ENCODE assay signal across 7 mouse cellular contexts in the genomic region with DNA sequence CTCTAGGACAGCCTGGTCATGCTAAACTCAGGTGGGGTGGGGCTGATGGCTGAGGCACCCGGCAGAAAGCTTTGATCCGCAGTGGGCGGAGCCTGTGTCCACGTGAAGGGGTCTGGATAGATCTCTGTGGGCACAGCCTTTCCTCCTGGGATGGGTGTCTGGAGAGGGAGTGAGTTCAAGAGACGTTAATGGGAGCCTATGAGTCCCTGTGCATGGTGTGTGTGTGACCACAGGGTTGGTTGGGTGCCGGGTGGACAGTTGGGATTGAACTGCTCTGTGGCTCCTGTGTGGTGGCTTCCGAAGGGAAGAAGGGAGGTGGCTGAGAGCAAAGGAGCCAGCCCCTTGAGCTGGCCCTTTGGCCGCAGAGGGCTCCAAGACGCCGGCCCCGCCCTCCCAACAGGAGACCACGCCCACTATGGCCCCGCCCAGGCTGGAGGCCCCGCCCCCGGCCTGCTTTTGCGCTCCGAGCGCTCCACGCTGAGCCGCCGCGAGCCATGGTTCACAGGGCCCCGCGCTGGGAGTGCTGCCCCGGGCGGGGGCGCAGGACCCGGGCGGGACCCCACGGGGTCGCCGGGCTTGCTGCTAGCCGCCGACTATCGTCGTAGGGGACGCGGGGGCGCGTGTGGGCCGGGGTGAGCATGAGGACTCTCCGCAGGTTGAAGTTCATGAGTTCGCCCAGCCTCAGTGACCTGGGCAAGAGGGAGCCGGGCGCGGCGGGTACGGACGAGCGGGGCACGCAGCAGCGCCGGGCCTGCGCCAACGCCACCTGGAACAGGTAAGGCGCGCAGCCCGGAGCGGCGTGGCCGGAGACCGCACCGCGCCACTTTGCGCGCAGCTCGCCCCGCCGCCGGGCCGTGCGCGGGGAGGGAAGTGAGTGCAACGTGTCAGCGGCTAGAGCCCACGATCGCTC. TPM values are rescaled to one million over a fixed set of nuclear protein-coding genes. Genes with fewer than 3 reads are reported as not detected.
DNase-seq lines count a peak whose midpoint lies in the region; ATAC-seq lines count a peak whose summit lies in the region.

No protein-coding gene starts in this region.

- H3K9ac ChIP-seq in hindbrain, embryonic 13.5 days = peak overlapping the region; percentile 65
- peak overlapping the region; percentile 76 for H3K9ac ChIP-seq in limb, embryonic 12.5 days (replicated peaks)
- H3K9ac ChIP-seq in midbrain, embryonic 12.5 days (replicated peaks) = peak overlapping the region; percentile 66

- DNase-seq in T-cell, adult 2 months (ENCODE audit: low spot score) = peak; percentile 13
- peak; percentile 63 for DNase-seq in c-Kit-positive CD71-negative TER-119-negative erythroid progenitor cells, embryonic 14.5 days (ENCODE audit: low read depth)
- peak; percentile 93 for DNase-seq in gastrocnemius, adult 18-20 months (ENCODE audit: low spot score)
- peak; percentile 86 to 92 for DNase-seq in spleen, postnatal 14 days (ENCODE audit: low spot score in 2 of 2)

- peaks cover 26% of the 10 kb centered on the region for H3K4me1 ChIP-seq in hindbrain, embryonic 13.5 days (replicated peaks)
- peaks cover 47% of the 10 kb centered on the region for H3K4me1 ChIP-seq in limb, embryonic 12.5 days (replicated peaks)
- peaks cover 14% of the 10 kb centered on the region for H3K4me1 ChIP-seq in midbrain, embryonic 12.5 days

- no peaks in the 10 kb centered on the region for H3K9me3 ChIP-seq in hindbrain, embryonic 13.5 days
- no peaks in the 10 kb centered on the region for H3K9me3 ChIP-seq in limb, embryonic 12.5 days
- no peaks in the 10 kb centered on the region for H3K9me3 ChIP-seq in midbrain, embryonic 12.5 days

- H3K4me2 ChIP-seq in hindbrain, embryonic 13.5 days = peak overlapping the region; percentile 97
- H3K4me2 ChIP-seq in limb, embryonic 12.5 days = peak overlapping the region; percentile 95
- H3K4me2 ChIP-seq in midbrain, embryonic 12.5 days (replicated peaks) = peak overlapping the region; percentile 97

- peaks cover 56% of the 10 kb centered on the region for H3K27me3 ChIP-seq in hindbrain, embryonic 13.5 days
- 0 out of 2 replicates have a peak, but pooled peaks cover 3% of the 10 kb centered on the region for H3K27me3 ChIP-seq in limb, embryonic 12.5 days
- peaks cover 52% of the 10 kb centered on the region for H3K27me3 ChIP-seq in midbrain, embryonic 12.5 days

- ATAC-seq in hindbrain, embryonic 13.5 days (ENCODE audit: low FRiP score) = peak; percentile 53
- ATAC-seq in limb, embryonic 12.5 days (ENCODE audit: insufficient number of reproducible peaks, insufficient read depth, low FRiP score, low TSS enrichment, low read depth) = peak; percentile 30; the same call in 1 of the 2 replicates
- peak; percentile 62 for ATAC-seq in midbrain, embryonic 12.5 days (ENCODE audit: low FRiP score, low read depth)

- under 1% methylated on average over 74 of the region's 77 CpGs for WGBS in hindbrain, embryonic 13.5 days
- WGBS in limb, embryonic 12.5 days = under 1% methylated on average over 46 of the region's 77 CpGs
- WGBS in midbrain, embryonic 12.5 days = 1% methylated on average over 63 of the region's 77 CpGs

- no peak overlapping the region for H3K27ac ChIP-seq in hindbrain, embryonic 13.5 days
- peak overlapping the region; percentile 47; the same call in 1 of the 2 replicates for H3K27ac ChIP-seq in limb, embryonic 12.5 days
- no peak overlapping the region for H3K27ac ChIP-seq in midbrain, embryonic 12.5 days (replicated peaks)

- peak overlapping the region; percentile 51 for H3K4me3 ChIP-seq in hindbrain, embryonic 13.5 days
- H3K4me3 ChIP-seq in limb, embryonic 12.5 days (replicated peaks) = peak overlapping the region; percentile 74
- peak overlapping the region; percentile 58 for H3K4me3 ChIP-seq in midbrain, embryonic 12.5 days

- H3K36me3 ChIP-seq in hindbrain, embryonic 13.5 days = no peaks in the 10 kb centered on the region
- no peaks in the 10 kb centered on the region for H3K36me3 ChIP-seq in limb, embryonic 12.5 days
- H3K36me3 ChIP-seq in midbrain, embryonic 12.5 days = no peaks in the 10 kb centered on the region

RNA-seq across cellular contexts. Expression of gene Prr5, which starts 11.4 kb away (rescaled TPM):
- total RNA-seq in gastrocnemius, adult 18-20 months (2021) = 1 to 10 TPM; 2.4 to 3.2 TPM
- polyA plus RNA-seq in hindbrain, embryonic 13.5 days (2015; fragmentation: Nextera tagmentation; extraction: Ambion mirVana) = 18.3 and 19.6 TPM in 2 replicates
- polyA plus RNA-seq in limb, embryonic 12.5 days (2016; fragmentation: Nextera tagmentation; extraction: Ambion mirVana) = 16.7 and 20.7 TPM in 2 replicates
- 11.1 and 13.9 TPM in 2 replicates for polyA plus RNA-seq in midbrain, embryonic 12.5 days (2016; fragmentation: Nextera tagmentation; extraction: Ambion mirVana)

RNA-seq across cellular contexts. Expression of gene Arhgap8, which starts 39.1 kb away (rescaled TPM):
- under 1 TPM in 1 of 2 experiments, not detected in 1; 0.14 TPM for total RNA-seq in gastrocnemius, adult 18-20 months (2021)
- polyA plus RNA-seq in hindbrain, embryonic 13.5 days (2015; fragmentation: Nextera tagmentation; extraction: Ambion mirVana) = 1.0 TPM in 2 replicates
- 6.0 and 6.4 TPM in 2 replicates for polyA plus RNA-seq in limb, embryonic 12.5 days (2016; fragmentation: Nextera tagmentation; extraction: Ambion mirVana)
- 0.69 and 1.4 TPM in 2 replicates for polyA plus RNA-seq in midbrain, embryonic 12.5 days (2016; fragmentation: Nextera tagmentation; extraction: Ambion mirVana)

Comparison
In these comparisons a context has a peak if more than half of its experiments do, and no peak if none do; other contexts are left out.
1. DNase-seq: peak in every context shown above with its lines; median percentile 93 in gastrocnemius, adult 18-20 months; 89 in spleen, postnatal 14 days; 63 in c-Kit-positive CD71-negative TER-119-negative erythroid progenitor cells, embryonic 14.5 days; 13 in T-cell, adult 2 months.